Mouse (Mus musculus) retina, postnatal 1 day (tissue): ENCODE measurements at regions not wholly inside any gene's neighbourhood (a gene's known extent, or its start where the extent isn't known, plus 50 kb on each side); places are given as distances from the start of the nearest gene placed in this dataset.
A peak's percentile ranks its signal among the peaks of the same experiment; 100 is the strongest.

Source experiments
- DNase-seq: peaks from one replicate; pipeline ENCODE4 v3.0.0-alpha.2; 2012

DNA sequence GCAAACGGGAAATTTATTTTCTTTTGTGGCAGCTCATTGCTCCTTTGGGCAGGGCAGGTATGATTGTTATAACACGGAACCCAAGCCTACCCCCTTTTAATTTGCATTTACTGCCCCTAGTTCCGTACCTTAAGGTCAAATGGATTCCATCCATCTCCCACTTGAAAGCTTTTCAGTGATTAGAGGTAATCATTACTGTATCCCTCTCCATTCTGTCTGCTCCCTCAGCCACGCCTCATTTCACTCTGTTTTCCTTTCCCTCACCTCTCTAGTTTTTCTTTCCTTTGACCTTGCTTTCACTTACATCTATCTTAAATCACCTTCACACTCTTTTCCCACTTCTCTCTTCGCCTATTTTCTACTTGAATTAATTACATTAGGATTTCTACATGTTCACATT lies 481.2 kb upstream of the Pdzrn3 start:
- no peak for DNase-seq

DNA sequence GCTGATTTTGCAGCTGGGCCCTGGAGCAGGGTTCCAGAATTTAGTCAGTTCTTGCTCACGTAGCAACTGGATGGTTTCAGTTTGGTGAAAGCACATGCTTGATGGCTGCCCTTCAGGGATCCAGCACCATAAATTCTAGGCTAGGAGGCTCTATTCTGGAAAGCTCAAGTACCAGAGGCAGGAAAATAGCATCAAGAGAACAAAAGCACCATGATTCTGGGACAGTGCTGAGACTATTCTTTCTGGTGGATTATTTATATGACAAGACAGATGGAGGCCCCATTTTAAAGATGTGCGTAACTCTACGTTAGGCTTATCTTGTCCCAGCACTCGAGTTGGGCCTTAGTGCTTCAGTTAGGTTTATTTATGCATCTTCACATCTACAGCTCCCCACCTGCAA lies 463.0 kb upstream of the Pdzrn3 start:
- DNase-seq = no peak

DNA sequence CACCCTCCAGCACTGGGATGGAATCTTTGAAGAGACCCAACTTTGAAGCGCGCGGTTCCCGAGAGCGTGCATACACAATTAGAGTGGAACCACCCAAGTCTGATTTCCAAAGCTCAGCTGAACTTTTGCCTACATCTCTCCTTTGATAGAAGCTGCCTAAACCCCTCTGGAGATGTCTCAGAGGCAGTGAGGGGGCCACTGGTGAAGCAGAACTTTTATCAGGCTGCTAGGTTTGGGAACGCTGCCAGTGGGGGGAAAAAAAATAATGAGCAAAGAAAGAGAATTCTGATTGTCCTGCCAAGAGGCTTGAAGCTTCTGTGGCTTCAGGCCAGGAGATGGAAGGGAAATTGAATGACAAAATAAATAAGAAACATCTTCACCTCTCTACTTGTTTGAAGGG lies 459.9 kb upstream of the Pdzrn3 start:
- DNase-seq = peak; percentile 42

DNA sequence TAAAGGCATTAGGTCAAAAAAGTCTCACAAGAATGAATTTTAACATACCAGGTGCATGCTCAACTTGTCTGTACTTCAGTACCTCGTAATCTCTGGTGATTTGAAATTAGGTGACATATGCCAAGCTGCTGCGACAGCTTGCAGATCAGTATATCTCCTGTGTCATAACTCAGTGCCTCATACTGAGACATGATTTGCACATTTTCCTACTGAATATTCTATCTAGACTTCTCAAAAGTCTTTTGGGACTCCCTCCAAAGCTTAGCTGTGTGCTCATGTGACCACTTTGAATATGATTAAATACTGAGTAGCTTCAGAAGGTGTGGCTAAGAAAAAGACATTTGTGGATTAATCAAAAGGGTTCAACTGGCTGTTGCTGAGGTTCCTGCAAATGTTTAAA lies 416.3 kb upstream of the Pdzrn3 start:
- no peak for DNase-seq

DNA sequence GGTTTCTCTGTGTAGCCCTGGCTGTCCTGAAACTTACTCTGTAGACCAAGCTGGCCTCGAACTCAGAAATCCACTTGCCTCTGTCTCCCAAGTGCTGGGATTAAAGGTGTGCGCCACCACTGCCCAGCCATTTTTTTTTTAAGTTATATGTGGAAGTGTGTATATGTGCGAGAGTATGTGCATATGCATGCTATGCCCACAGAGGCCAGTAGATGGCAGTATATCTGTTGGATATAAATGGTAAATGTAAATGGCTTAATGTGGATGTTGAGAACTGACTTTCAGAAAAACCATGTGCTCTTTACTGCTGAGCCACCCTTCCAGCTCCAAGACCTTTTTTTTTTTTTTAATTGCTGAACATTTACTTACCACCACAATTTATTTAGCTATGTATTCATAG lies 400.2 kb upstream of the Pdzrn3 start:
- DNase-seq = no peak

DNA sequence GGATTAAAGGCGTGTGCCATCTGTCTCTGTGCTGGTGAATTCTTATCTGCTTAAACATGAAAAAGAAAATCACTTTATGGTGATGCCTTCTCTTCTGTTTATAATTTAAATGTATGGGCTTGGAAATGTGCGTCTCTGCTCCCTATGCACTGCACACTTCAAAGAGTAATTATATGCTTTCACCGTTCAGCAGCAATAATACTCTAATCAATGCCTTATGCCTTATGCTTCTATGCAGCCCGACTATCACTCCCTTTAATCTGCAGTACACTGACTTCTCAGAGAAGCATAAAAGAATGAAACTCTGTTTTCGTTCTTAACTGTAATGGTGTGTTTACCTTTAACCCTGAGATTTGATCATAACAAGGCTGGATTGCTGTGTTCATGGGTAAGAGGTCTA lies 395.5 kb upstream of the Pdzrn3 start:
- DNase-seq = no peak

DNA sequence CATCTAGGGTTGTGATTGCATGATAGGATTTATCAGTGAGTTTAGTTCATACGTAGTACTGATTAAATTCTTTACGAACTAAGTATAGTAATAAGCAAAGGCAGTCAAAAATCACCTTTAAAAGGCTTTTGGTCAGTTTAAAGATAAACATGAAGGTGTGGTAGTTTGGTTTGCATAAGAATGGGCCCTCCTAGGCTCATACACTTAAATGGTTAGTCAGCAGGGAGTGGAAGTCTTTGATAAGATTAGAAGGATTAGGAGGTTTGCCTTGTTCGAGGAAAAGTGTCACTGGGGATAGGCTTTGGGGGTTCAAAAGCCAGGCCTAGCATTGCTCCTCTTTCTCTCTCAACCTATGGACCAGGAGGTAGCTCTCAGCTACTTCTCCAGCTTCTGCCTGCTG lies 357.4 kb upstream of the Pdzrn3 start:
- DNase-seq = no peak

DNA sequence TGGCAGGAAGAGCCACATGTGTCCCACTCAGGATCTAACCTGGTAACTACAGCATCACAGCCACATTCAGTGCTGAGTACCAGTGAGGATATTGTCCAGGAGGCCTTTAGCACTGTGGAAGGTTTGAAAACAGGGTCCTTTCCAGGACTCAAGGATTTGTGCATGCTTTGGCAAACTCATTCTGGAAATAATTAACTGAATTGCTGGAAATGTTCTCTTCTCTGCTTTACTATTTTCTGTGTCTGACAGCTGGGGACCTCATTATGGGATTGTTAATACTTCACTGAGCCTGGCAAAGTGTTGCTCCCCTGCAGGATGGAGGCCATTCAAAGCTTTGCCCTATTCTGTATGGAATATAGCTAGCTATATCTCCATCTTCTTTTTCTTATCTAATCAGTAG lies 342.8 kb upstream of the Pdzrn3 start:
- peak; percentile 2 for DNase-seq

DNA sequence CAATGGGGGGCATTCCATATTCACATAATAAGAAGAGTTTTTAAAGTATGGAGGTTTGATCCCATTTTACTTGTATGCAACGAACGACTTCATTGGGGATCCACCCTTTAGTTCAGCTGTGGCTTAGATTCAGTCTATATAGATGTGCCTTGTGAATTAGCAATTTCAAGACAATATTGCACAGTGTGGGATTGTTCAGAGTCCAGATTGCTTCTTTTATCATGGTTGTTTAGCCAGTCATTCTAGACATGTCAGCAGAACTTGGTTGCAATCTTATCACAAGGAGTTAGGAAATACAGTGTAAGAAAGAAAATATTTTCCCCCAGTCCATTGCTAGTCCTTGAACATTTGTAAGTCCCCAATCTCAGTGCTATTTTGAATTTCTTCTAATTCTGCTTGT lies 312.0 kb upstream of the Pdzrn3 start:
- DNase-seq = no peak

DNA sequence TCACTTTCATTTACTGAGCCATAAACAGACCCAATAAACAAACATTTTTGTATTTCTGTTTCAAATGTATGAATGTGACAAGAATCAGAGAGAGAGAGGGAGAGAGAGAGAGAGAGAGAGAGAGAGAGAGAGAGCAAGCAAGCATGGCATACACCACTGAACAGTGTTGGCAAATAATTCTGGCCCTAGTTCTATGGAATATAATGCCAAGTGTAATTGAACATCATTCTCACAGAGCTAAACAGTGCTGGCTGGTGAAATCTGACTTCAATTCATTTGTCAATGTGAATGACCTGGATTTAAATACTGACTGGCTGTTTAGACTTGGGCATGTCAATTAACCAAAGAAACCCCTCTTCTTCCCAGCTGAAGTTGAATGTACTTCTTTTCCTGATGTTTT lies 308.9 kb upstream of the Pdzrn3 start:
- no peak for DNase-seq

DNA sequence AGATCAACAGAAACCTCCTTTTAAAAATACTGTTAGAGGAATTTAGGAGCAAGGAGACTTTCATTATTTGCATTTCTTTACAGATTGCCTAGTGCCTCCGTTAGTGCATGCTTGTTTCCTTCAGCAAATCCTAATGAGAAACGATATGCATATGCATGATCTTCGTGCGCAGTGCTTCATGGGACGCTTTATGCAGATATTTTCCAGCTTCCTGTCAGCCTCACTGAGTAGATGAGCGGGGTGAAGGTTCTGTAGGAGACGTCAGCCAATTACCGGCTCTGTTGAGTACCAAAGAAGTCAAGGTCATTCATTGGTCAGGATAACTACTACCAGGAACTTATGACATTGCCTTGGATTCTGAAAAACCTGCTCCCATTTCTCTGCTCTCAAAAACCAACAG lies 308.0 kb upstream of the Pdzrn3 start:
- DNase-seq = no peak

DNA sequence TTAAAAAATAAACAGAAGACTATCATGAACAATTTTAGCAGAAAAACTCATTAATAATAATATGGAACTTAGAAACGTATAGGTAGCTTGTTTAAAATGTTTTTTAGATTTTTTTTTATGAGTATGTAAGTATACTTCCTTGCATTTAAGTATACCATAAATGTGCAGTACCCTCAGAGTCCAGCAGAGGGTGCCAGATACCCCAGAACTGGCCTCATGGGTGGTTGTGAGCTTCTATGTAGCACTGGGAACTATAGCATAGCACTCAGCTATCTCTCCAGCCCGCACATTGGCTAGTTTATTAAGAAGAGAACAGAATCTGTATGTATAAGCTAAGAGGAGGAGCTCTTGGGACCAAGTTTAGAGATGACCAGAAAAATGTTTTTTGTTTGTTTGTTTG lies 306.7 kb upstream of the Pdzrn3 start:
- DNase-seq = no peak

DNA sequence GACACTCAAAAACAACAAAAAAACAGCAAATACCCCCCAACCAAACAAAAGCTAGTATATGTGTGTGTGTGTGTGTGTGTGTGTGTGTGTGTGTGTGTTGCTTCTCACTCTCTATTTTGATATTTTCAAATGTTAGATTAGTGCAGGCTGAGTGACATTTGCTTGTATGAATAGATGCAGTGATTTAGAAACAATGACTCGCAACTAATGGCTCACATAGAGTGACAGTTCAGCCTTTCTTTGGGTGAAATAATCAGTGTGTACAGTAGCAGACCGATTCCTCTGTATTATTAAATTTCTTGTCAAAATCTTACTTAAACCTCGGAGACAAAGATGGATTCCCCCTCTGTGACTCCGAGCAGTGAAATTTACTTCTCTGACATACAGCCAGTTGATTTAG lies 297.1 kb upstream of the Pdzrn3 start:
- peak; percentile 40 for DNase-seq

DNA sequence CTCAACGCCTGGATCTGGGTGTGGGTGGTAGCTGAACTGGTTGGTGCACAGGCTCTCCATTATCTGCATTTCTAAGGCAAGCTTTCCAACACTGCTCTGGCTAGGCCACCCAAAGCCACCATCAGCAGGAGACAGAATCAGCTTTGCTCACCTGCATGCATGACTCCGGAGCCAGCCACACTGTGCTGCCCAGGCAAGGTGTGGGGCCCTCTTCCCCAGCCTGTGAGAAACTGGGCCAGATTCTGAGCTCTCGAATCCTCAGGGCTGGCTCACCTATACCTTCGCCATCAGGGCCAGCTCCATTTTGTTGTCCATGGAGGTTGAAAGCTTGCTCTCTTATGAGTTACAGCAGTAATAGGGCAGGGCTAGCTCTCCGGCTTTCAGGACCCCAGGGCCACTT lies 293.1 kb upstream of the Pdzrn3 start:
- no peak for DNase-seq

DNA sequence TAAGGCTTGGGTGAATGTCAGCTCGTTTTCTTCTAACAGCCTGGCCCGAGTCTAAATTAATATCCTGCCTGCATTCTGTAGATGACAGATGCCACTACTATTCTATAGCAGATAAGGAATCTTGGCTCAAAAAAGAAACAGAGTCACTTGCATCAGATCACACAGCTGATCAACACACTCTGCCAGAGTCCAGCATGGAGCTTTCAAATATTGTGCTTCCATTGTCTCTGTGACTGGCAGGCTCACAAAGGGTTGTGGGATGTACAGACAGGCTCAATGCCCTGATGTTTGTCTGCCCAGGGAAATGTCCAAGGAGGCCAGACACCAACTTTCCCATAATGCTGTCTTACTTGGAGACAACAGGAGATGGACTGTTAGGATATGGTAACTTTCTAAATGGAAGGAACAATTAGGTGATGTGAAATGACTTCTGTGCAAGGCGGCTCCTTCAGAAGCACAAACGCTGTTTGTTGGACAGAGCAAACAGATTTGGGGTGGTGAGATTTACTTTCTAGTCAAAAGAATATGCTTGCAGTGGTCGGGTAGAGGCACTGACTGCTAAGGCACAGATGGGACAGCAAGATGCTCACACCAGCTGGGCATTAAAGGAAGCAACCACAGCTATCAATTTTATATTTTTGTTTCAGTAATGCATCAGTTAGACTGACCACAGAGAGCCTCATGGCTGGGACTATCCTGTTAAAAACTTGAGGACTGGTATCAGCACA lies 291.6 kb upstream of the Pdzrn3 start:
- DNase-seq = no peak

DNA sequence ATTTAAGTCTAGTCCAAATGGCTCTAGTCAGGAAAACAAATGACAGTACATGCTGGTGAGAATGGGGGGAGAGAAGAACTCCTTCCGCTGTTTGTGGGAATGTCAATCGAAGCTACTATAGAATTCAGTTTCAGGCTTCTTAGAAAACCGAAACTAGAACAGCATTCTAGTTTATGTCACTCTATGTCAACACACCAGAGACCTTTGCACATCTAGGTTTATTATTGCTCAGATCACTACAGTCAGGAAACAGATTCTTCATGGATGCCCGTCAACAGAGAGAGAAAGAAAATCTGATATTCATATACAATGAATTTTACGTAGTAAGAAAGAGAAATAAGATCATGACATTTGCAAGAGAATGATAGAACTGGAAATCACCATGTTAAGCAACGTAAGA lies 276.7 kb upstream of the Pdzrn3 start:
- DNase-seq = no peak

DNA sequence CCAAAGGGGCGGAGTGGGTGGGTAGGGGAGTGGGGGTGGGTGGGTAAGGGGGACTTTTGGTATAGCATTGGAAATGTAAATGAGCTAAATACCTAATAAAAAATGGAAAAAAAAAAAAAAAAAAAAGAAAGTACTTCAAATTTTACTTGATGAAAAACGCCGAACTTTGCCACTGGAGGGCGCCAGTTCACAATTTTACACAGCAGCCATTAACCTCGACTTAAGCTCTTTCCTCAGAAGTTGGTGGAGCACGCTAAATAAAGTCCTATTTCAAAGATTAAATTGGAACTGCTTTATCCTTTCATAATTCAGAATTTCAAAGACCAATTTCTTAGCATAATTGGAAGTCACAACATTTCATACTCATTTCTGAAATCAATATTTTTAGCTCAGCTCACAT lies 272.7 kb upstream of the Pdzrn3 start:
- DNase-seq = peak; percentile 75

DNA sequence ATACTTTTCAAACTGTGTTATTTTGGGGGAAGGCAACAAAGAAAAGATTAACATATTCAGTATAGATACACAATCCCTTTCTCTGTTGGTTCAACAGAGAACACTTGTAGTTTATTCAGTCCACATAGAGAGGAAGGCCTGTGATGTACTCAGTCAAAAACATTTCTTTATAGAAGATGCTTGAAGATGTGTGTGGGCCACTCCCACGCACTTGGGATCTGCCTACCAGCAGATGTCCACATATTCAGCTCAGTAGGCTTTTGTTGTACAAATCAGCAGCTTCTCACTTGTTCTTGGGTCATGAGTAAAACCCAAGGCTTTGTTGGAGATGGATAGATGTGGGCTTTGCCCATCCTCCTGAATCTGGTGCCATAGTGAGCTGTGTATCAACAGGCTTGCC lies 239.6 kb upstream of the Pdzrn3 start:
- no peak for DNase-seq

DNA sequence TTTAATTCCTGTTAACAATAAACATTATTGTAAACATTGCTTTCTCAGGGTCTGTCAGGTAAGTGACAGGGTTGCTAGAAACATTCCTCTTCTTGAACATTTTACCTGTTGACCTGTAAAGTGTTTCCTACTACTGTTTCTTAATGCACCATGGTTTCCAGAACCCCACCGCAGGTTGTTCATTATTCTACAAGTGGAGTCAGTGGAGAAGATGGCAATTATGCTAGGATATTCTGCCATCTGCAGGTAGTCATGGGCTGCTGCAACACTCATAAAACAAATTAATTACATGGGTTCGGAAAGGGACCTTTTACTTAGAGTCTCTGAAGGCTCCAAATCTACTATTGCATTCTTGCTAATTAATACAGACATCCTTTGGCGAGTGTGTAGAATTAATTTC lies 239.1 kb upstream of the Pdzrn3 start:
- peak; percentile 61 for DNase-seq

DNA sequence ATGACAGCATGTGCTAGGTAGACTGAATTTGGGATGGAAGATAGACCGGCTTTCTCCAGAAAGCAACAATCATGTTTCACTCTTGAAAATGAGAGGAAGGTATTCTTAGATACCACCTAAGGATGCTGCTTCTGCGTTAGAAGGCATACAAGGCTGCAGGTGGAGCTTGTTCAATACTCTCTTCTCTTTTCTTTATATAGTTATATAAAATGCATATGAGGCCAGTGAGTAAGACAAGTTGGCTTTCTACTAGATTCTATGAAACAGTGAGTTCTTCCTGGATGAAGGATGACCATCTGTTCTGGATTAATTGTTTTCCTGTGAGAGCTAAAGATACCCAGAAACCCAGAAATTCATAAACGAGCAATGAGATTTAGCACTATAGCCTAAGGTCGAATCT lies 231.3 kb upstream of the Pdzrn3 start:
- DNase-seq = no peak

DNA sequence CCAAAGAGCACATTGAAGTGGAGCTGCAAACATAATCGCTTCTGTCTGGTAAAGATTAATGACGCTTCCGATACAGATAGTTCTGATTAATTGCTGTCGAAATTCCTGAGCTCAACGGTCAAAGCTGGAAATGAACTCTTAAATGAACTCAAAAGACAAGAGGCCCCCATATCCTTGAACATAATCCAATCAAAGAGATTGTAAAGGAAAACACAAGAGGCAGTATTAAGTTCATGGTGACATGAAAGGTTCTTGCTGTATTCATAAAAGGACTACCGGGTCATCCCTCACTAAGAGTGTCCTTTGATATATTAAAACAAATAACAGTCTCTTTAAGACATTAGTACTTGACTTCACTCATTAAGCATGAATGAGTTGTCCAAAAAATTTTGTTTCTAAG lies 225.4 kb upstream of the Pdzrn3 start:
- no peak for DNase-seq

DNA sequence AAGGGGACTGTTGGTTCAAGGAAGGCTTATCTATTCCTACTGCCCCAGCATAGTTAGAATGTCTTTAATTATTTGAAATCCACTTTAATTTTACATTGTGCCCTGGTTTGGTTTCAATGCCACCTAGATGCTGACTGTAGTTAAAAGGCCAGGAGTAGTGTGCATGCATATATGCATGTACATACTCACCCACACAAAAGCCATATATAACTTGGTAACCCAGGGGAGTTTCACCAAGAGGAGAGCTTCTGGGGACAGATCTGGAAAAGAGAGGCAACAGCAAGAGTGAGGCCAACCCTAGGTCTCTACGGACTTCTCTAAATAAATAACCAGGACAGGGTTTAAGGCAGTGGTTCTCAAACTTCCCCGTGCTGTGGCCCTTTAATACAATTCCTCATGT lies 219.3 kb upstream of the Pdzrn3 start:
- no peak for DNase-seq

DNA sequence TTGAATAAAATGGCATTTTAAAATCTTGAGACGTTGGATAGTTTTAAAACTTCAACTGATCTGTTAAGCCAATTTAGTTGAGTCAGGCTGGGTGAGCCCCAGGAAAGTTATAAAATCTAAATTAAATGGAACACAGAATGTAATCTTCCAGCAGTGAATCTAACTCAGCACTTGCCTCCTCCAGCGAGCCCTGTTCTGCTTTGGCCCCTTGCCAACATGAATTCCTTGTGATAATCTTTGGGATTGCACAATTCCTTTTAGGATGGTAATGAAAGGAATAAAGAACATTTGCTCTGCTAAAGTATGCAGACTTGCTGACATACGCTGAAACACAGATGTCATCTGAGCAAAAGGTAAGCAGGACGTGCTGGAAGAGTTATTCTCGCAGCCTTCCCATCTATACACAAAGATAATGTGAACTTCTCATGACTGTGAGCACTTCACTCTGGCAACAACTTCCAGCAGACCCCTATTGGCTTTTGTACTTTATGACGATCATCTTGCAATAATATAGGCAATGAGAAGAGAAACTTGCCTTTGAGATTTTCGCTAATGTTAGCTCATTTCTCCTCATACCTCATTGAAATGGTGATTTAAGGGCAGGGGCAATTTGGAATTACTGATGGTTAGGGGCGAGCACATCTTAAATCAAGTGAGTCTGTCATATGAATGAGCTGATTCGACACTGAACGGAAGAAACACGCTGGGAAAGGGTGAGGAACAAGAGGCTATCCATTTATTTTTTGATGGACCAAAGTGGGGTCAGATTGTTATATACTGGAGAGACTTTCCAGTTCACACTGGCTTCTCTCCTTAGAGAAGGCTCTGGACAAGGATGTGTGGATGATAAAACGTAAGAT lies 216.3 kb upstream of the Pdzrn3 start:
- DNase-seq = no peak

DNA sequence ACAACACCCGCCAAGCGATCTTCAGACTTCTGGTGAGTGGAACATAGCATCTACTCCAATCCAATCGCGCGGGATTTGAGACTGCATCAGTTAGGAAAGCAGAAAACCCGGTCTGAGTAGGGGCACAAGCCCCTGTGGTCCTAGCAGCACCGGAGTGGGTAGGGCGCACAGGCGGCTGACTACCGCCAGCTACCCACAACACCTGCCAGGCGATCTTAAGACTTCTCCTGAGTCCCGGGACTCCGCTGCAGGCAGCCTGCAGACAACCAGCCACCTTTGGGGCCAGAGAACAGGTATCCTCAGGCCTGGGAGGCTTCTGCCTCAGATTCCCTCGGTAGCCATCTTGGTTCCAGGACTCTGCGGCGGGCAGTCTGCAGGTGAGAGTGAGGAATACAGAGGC lies 208.2 kb upstream of the Pdzrn3 start:
- DNase-seq = no peak

DNA sequence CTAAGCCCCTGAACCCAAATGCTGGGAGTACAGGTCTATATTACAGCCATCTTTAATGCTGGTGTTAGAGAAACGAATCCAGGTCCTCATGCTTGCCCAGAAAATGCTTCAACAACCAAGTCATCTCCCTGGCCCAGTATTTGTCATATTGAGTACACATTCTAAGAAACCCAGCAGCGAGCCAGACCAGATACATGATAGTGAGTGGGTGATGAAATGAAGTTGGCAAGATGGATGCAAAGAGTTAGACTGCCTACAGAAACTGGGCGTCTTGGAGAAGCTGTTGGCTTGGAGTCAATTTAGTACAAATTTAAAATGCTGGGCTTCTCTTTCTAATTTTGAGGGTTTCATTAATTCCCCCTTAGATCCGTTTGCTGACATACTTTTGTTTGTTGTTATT lies 203.1 kb upstream of the Pdzrn3 start:
- DNase-seq = no peak
